Mouse (Mus musculus): ENCODE results near the gene Xpnpep1. TPM values are rescaled to one million over a fixed set of nuclear protein-coding genes. Genes with fewer than 3 reads are reported as not detected.

The Xpnpep1 gene
- polyA plus RNA-seq, 1 experiment, result 185 TPM

- H3K9ac ChIP-seq (ENCODE audit: low read depth, poor library complexity, severe bottlenecking), result no peak overlapping the region
- H3K4me3 ChIP-seq (ENCODE audit: low read depth, low read length), result no peak overlapping the region
- no peaks in the 10 kb centered on the region for H3K27me3 ChIP-seq (ENCODE audit: control insufficient read depth, insufficient read depth, low read length, poor library complexity, severe bottlenecking)
- no peaks in the 10 kb centered on the region for H3K9me3 ChIP-seq (replicated peaks; ENCODE audit: control insufficient read depth, insufficient read depth, low read length, poor library complexity, severe bottlenecking)
- no peaks in the 10 kb centered on the region for H3K36me3 ChIP-seq (ENCODE audit: control insufficient read depth, insufficient read depth, low read length, poor library complexity, severe bottlenecking)
- TF ChIP-seq CTCF (IDR thresholded peaks at IDR 0.05; ENCODE audit: low read depth, low read length), result no peak
- TF ChIP-seq EP300 (IDR thresholded peaks at IDR 0.05; ENCODE audit: insufficient read depth, low read depth, low read length), result no peak
- TF ChIP-seq POLR2A (IDR thresholded peaks at IDR 0.05; ENCODE audit: insufficient read depth, low read length), result no peak
- H3K4me1 ChIP-seq (ENCODE audit: control insufficient read depth, insufficient read depth, low read length), result peaks cover 5% of the 10 kb centered on the region
- no peak overlapping the region for H3K27ac ChIP-seq (ENCODE audit: insufficient read depth, low read length)
Measured at GRCm38 (mm10) chr19:53062046-53062445, 22.0 kb upstream of the Xpnpep1 start.

DNA sequence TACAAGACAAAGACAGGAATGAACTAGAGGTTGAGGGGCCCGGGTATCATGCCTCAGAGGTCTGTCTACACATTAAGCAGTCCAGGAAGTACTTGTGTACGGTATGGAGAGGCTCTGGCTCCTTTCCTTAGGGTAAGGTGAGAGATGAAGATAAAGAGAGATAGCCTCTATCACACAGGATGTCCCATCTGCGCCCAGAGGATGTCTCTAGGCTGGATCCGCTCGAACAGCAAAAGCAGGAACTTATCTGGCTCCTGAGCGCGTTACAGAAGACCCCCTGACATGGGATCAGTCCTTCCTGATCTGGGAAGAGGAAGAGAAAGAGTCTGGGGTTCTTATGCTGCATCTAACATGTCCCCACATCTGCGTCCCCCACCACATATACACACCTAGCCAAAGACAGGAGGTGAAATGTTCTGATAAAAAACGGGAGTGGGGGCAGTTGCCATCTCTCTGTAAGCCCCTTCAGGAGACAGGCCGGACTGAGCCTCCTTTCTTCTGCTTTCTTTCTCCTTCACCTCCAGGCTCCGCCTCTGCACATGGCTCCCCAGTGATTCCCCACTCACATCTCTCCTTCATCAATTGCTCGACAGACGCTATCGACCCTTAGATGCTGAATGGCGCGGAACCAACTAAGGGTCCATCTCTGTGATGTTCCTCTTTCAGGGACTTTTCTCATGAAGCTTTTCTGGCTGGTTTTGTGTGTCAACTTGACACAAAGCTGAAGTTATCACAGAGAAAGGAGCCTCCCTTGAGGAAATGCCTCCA lies 19.5 kb upstream of the Xpnpep1 start:
- H3K9ac ChIP-seq (ENCODE audit: low read depth, poor library complexity, severe bottlenecking), result no peak overlapping the region
- H3K4me3 ChIP-seq (ENCODE audit: low read depth, low read length), result no peak overlapping the region
- no peaks in the 10 kb centered on the region for H3K9me3 ChIP-seq (replicated peaks; ENCODE audit: control insufficient read depth, insufficient read depth, low read length, poor library complexity, severe bottlenecking)
- H3K4me1 ChIP-seq (ENCODE audit: control insufficient read depth, insufficient read depth, low read length), result peaks cover 2% of the 10 kb centered on the region
- no peaks in the 10 kb centered on the region for H3K36me3 ChIP-seq (ENCODE audit: control insufficient read depth, insufficient read depth, low read length, poor library complexity, severe bottlenecking)
- TF ChIP-seq CTCF (IDR thresholded peaks at IDR 0.05; ENCODE audit: low read depth, low read length), result no peak
- no peak for TF ChIP-seq POLR2A (IDR thresholded peaks at IDR 0.05; ENCODE audit: insufficient read depth, low read length)
- no peak for TF ChIP-seq EP300 (IDR thresholded peaks at IDR 0.05; ENCODE audit: insufficient read depth, low read depth, low read length)
- H3K27ac ChIP-seq (ENCODE audit: insufficient read depth, low read length), result peak overlapping the region; percentile 84
- H3K27me3 ChIP-seq (ENCODE audit: control insufficient read depth, insufficient read depth, low read length, poor library complexity, severe bottlenecking), result no peaks in the 10 kb centered on the region

GRCm38 (mm10) chr19:53058726-53059334 lies 18.8 kb upstream of the Xpnpep1 start:
- Histone ChIP-seq H3K9me3 (replicated peaks; ENCODE audit: control insufficient read depth, insufficient read depth, low read length, poor library complexity, severe bottlenecking) (no peaks in the 10 kb centered on the region), H3K27me3 (ENCODE audit: control insufficient read depth, insufficient read depth, low read length, poor library complexity, severe bottlenecking) (no peaks in the 10 kb centered on the region), H3K27ac (ENCODE audit: insufficient read depth, low read length) (peak overlapping the region; percentile 95), H3K9ac (ENCODE audit: low read depth, poor library complexity, severe bottlenecking) (no peak overlapping the region), H3K4me3 (ENCODE audit: low read depth, low read length) (no peak overlapping the region), H3K4me1 (ENCODE audit: control insufficient read depth, insufficient read depth, low read length) (no peaks in the 10 kb centered on the region), H3K36me3 (ENCODE audit: control insufficient read depth, insufficient read depth, low read length, poor library complexity, severe bottlenecking) (no peaks in the 10 kb centered on the region)
- no peak for TF ChIP-seq POLR2A (IDR thresholded peaks at IDR 0.05; ENCODE audit: insufficient read depth, low read length)
- TF ChIP-seq EP300 (IDR thresholded peaks at IDR 0.05; ENCODE audit: insufficient read depth, low read depth, low read length), result peak; percentile 86

DNA sequence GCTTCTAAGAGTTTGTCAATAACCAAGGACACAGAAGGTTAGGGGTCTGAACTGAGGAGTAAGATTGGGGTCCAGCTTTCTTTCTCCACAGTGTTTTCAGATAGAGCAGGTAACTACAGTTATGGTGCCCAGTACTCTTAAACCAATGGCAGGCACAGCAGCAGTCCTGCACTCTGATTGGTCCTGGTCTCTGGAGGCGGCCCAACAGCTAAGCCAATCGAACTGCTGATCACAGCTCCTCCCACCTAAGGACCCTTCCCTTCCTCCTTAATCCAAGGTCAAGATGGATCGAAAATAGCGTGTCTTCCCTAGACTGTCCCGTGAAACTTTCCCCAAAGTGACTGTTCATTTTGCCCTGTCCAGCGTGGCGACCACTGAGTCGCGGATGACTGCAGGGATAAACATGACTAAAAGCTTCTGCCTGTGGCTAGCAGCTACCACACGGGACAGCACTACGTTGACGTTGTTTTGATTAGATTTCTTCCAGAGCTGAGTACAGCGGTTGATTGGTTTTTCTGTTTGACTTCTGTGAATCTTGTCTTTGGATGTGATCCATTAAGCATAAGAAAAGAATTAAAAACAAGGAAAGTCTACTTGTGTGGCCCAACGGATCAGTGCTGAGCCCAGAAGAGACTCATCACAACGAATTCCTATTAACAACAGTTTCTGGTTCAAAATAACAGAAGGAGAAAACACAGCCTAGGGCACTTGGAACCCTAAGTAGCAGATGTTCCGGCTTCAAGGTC lies 18.1 kb upstream of the Xpnpep1 start:
- Histone ChIP-seq H3K9ac (ENCODE audit: low read depth, poor library complexity, severe bottlenecking) (no peak overlapping the region), H3K36me3 (ENCODE audit: control insufficient read depth, insufficient read depth, low read length, poor library complexity, severe bottlenecking) (no peaks in the 10 kb centered on the region), H3K27ac (ENCODE audit: insufficient read depth, low read length) (peak overlapping the region; percentile 95), H3K9me3 (replicated peaks; ENCODE audit: control insufficient read depth, insufficient read depth, low read length, poor library complexity, severe bottlenecking) (no peaks in the 10 kb centered on the region), H3K4me3 (ENCODE audit: low read depth, low read length) (peak overlapping the region; percentile 29; the same call in 1 of the 2 replicates), H3K4me1 (ENCODE audit: control insufficient read depth, insufficient read depth, low read length) (no peaks in the 10 kb centered on the region), H3K27me3 (ENCODE audit: control insufficient read depth, insufficient read depth, low read length, poor library complexity, severe bottlenecking) (no peaks in the 10 kb centered on the region)
- no peak for TF ChIP-seq CTCF (IDR thresholded peaks at IDR 0.05; ENCODE audit: low read depth, low read length)
- no peak for TF ChIP-seq POLR2A (IDR thresholded peaks at IDR 0.05; ENCODE audit: insufficient read depth, low read length)
- no peak for TF ChIP-seq EP300 (IDR thresholded peaks at IDR 0.05; ENCODE audit: insufficient read depth, low read depth, low read length)

DNA sequence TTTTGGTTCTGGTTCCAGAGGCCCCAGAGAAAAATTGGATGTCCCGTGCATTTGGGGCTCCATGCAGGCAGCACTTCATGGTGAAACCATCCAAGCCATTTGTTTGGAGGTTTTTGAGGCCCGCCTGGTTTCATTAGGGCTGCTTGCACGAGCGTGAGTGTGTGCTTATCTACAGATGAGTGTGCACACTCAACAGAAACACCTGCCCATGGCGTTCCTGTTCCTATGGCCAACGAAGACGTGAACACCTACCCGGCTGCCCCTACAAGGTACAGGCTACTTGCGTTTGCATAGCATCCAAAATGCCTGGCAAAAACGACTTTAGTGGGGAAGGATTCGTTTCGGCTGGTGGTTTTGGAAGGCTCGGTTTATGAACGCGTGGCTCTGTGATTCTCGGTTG lies 13.3 kb upstream of the Xpnpep1 start:
- no peak overlapping the region for H3K4me3 ChIP-seq (ENCODE audit: low read depth, low read length)
- H3K9ac ChIP-seq (ENCODE audit: low read depth, poor library complexity, severe bottlenecking), result no peak overlapping the region
- no peaks in the 10 kb centered on the region for H3K36me3 ChIP-seq (ENCODE audit: control insufficient read depth, insufficient read depth, low read length, poor library complexity, severe bottlenecking)
- no peak overlapping the region for H3K27ac ChIP-seq (ENCODE audit: insufficient read depth, low read length)
- H3K4me1 ChIP-seq (ENCODE audit: control insufficient read depth, insufficient read depth, low read length), result no peaks in the 10 kb centered on the region
- H3K9me3 ChIP-seq (replicated peaks; ENCODE audit: control insufficient read depth, insufficient read depth, low read length, poor library complexity, severe bottlenecking), result no peaks in the 10 kb centered on the region
- TF ChIP-seq EP300 (IDR thresholded peaks at IDR 0.05; ENCODE audit: insufficient read depth, low read depth, low read length) (no peak), CTCF (IDR thresholded peaks at IDR 0.05; ENCODE audit: low read depth, low read length) (no peak), POLR2A (IDR thresholded peaks at IDR 0.05; ENCODE audit: insufficient read depth, low read length) (no peak)
- H3K27me3 ChIP-seq (ENCODE audit: control insufficient read depth, insufficient read depth, low read length, poor library complexity, severe bottlenecking), result no peaks in the 10 kb centered on the region

All from ES-Bruce4 (cell line).